Mouse (Mus musculus) kidney, adult 2 months (tissue): ENCODE data around the gene Sft2d2. TPM values are rescaled to one million over a fixed set of nuclear protein-coding genes. Genes with fewer than 3 reads are reported as not detected.

Experiments
- DNase-seq: peaks from one replicate; pipeline ENCODE4 v3.0.0; 2021
- H3K27ac ChIP-seq: fragments of 200-500 bp; 2 replicates; pipeline ENCODE4 v1.5.1; 2012; ENCODE audit warnings: low read depth, low read length, control low read depth, inconsistent platforms; ENCODE audit not compliant: insufficient read depth
- H3K27me3 ChIP-seq: fragments of 200-500 bp; replicated peaks from 2 replicates; pipeline ENCODE4 v1.6.1; 2012; ENCODE audit warnings: mild to moderate bottlenecking, moderate library complexity, low read length, inconsistent platforms; ENCODE audit not compliant: control insufficient read depth, insufficient read depth
- H3K36me3 ChIP-seq: fragments of 200-500 bp; 2 replicates; pipeline ENCODE4 v1.6.1; 2012; ENCODE audit warnings: mild to moderate bottlenecking, moderate library complexity, low read length, inconsistent platforms; ENCODE audit not compliant: control insufficient read depth, insufficient read depth
- H3K4me1 ChIP-seq: fragments of 200-500 bp; 2 replicates; pipeline ENCODE4 v1.6.1; 2011; ENCODE audit warnings: low read length; ENCODE audit not compliant: control insufficient read depth, insufficient read depth
- H3K4me3 ChIP-seq: fragments of 200-500 bp; 2 replicates; pipeline ENCODE4 v1.5.1; 2011; ENCODE audit warnings: mild to moderate bottlenecking, low read depth, low read length, control low read depth; ENCODE audit not compliant: insufficient read depth
- CTCF ChIP-seq: fragments of 200-500 bp; conservative IDR thresholded peaks from 2 replicates; pipeline ENCODE4 v1.5.1; 2011; ENCODE audit warnings: low read depth, mild to moderate bottlenecking, control low read depth, low read length, moderate library complexity, mixed read lengths; ENCODE audit not compliant: insufficient read depth, insufficient read length
- POLR2A ChIP-seq: fragments of 200-500 bp; IDR thresholded peaks from one replicate; pipeline ENCODE4 v1.6.1; 2011; ENCODE audit warnings: low read depth, low read length, control low read depth
- WGBS: fragments of 180-500 bp; shearing (Covaris S2); methylation state at CpG from one replicate; pipeline ENCODE4 v1.1.7; 2018; 5-methylcytosine and 5-hydroxymethylcytosine counted together
- polyA plus RNA-seq: library from polyadenylated mRNA; depleted of rRNA; stranded (reverse); fragments of >200 nt; gene quantifications from 2 replicates; pipeline ENCODE4 v1.2.3, GENCODE M21; 2012

Sft2d2 gene
- polyA plus RNA-seq, 1 experiment = 52.7 TPM

DNA sequence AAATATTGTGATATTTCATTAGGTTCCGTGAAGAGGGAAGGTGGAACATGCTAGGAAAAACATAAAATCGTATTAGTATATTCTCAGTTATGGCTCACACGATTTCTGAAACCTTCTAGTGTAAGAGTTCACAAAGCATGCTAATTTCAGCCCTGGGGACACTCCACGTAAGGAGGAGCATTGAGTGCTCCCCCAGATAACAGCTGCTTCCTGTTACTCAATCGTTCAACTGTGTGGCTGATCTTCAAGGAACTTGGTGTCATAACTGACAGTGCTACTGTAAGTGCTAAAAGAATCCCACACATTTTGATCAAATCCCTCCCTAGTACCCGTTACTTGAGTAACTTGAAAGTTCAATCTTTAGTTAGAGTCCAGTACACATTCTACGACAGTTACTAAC is 21.6 kb upstream of the Sft2d2 start:
- peaks cover 8% of the 10 kb centered on the region; the same call in 1 of the 2 replicates for H3K36me3 ChIP-seq
- WGBS = 74% methylated on average over 7 of the region's 7 CpGs
- TF ChIP-seq CTCF (no peak), POLR2A (no peak)

GRCm38 (mm10) chr1:165205591-165205990 is 11.4 kb upstream of the Sft2d2 start:
- Histone ChIP-seq H3K4me1 (0 out of 2 replicates have a peak, but pooled peaks cover under 1% of the 10 kb centered on the region), H3K27ac (no peak overlapping the region), H3K4me3 (no peak overlapping the region), H3K27me3 (no peaks in the 10 kb centered on the region), H3K36me3 (no peaks in the 10 kb centered on the region)
- 25% methylated on average over 2 of the region's 2 CpGs for WGBS
- TF ChIP-seq CTCF (no peak), POLR2A (no peak)
- no peak for DNase-seq

More for the DNA sequence above, 21.6 kb upstream of the Sft2d2 start:
- Histone ChIP-seq H3K4me3 (no peak overlapping the region), H3K27ac (no peak overlapping the region), H3K4me1 (no peaks in the 10 kb centered on the region), H3K27me3 (no peaks in the 10 kb centered on the region)
- no peak for DNase-seq

DNA sequence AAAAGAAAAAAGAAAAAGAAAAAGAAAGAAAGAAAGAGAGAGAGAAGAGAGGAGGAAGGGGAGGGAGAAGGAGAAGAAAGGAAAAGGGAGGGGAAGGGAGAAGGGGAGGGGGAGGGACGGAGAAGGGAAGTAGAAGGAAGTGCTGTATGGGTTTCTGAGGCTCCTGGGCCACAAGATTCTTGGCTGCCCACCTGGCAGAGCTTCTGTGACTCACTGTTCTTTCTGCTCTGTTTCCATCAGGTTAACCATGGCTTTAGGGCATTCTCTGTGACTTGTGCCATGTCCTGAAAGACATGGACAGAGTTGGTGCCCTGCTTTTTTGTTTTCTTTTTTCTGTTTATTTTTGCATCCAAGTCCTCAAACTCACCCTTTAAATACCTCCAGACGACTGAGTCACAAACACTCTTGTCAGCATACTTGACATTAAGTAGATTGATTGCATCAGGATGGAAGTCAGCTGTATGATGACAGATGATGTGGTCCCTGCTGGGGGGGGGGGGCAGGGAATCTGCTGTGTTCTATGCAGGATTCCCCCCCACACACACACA is 9.3 kb upstream of the Sft2d2 start:
- Histone ChIP-seq H3K27ac (no peak overlapping the region), H3K4me3 (no peak overlapping the region), H3K4me1 (peaks cover 5% of the 10 kb centered on the region; the same call in 1 of the 2 replicates), H3K36me3 (no peaks in the 10 kb centered on the region), H3K27me3 (no peaks in the 10 kb centered on the region)
- 25% methylated on average over 2 of the region's 2 CpGs for WGBS
- TF ChIP-seq POLR2A (no peak), CTCF (no peak)
- DNase-seq = peak; percentile 44

DNA sequence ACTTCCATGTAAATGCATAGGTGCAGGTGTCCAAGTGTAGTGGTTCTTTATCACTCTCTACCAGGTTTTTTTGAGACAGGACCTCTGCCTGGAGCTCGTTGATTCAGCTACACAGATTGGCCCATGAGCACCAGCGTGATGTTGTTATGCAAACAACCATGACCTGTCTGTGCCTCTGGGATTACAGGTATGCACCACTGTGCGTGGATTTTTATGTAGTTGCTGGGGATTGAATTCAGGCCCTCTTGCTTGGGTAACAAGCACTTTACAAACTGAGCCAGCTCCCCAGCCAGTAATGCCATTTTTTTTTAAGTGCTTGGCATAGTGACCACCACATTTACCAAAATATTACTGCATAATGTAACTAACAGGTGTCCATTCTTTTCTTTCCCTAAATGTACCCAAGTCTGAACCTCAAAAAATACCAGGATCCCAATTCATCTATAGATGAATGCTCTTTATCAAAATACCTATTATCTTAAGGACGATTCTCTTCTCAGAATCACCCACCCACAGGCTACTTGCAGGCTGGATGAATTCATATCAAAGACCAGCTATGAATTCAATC is 7.3 kb upstream of the Sft2d2 start:
- H3K27ac ChIP-seq = no peak overlapping the region
- no peak overlapping the region for H3K4me3 ChIP-seq
- 85% methylated on average over 4 of the region's 4 CpGs for WGBS
- no peak for DNase-seq
- H3K27me3 ChIP-seq = no peaks in the 10 kb centered on the region
- peaks cover 5% of the 10 kb centered on the region; the same call in 1 of the 2 replicates for H3K4me1 ChIP-seq
- no peaks in the 10 kb centered on the region for H3K36me3 ChIP-seq
- TF ChIP-seq POLR2A (no peak), CTCF (no peak)

DNA sequence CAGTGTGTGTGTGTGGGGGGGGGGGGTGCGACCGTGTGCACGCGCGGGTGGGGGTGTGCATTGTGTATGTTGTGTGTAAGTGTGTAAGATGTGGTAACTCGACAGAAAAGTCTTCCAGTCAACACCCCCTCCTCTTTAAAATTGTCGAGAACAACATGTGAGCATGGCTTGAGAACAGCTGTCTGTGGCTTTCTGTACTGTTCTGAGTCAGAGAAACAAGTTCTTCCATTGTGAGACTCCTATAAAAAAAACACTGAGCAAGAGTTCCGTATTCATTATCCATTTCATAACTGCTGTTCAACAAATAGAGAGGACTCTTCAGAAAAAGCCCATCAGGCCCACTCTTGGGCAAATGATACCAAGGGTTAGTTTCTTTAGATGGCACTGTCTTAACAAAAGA is 6.5 kb upstream of the Sft2d2 start:
- no peak overlapping the region for H3K27ac ChIP-seq
- WGBS = 86% methylated on average over 8 of the region's 8 CpGs
- H3K27me3 ChIP-seq = no peaks in the 10 kb centered on the region
- no peaks in the 10 kb centered on the region for H3K36me3 ChIP-seq
- TF ChIP-seq POLR2A = no peak
- no peak for TF ChIP-seq CTCF
- peaks cover 5% of the 10 kb centered on the region; the same call in 1 of the 2 replicates for H3K4me1 ChIP-seq
- no peak for DNase-seq
- no peak overlapping the region for H3K4me3 ChIP-seq

DNA sequence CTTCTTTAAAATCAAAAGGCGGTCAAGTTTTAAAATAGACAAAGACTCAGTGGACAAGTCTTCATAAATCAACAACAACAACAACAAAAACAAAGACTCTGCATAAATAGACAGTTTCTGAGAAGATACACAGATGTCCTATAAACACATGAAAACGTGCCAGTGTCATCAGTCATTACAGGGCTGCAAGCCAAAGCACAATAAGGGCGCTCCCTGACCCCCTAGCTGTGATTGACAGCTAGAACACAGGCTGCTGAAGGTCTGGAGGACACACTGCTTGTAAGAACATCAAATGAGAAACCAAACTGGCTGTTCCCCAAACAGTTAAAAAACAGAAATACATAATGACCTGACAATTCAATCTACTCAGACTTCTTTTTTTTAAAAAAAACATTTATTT is 5.4 kb upstream of the Sft2d2 start:
- TF ChIP-seq POLR2A (no peak), CTCF (no peak)
- peak; percentile 64 for DNase-seq

DNA sequence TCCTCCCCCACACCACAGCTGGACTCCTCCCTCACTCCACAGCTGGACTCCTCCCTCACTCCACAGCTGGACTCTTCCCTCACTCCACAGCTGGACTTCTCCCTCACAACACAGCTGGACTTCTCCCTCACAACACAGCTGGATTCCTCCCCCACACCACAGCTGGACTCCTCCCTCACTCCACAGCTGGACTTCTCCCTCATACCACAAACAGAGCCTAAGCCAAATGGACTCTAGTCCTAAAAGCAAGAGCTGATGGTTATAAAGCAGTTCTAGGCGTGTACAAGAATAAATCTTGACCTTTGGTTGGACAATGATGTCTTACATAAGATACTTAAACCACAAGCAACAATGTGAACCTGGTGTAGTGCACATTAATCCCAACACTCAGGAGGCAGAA is 4.7 kb upstream of the Sft2d2 start:
- Histone ChIP-seq H3K4me3 (no peak overlapping the region), H3K36me3 (no peaks in the 10 kb centered on the region), H3K4me1 (peaks cover 15% of the 10 kb centered on the region), H3K27me3 (no peaks in the 10 kb centered on the region), H3K27ac (peak overlapping the region; percentile 83; the same call in 1 of the 2 replicates)
- TF ChIP-seq POLR2A (no peak), CTCF (no peak)
- 44% methylated on average over 1 of the region's 1 CpGs for WGBS
- DNase-seq = peak; percentile 67

More for the DNA sequence above, 5.4 kb upstream of the Sft2d2 start:
- Histone ChIP-seq H3K27ac (no peak overlapping the region), H3K4me3 (no peak overlapping the region), H3K4me1 (peaks cover 13% of the 10 kb centered on the region), H3K36me3 (no peaks in the 10 kb centered on the region), H3K27me3 (no peaks in the 10 kb centered on the region)
- 56% methylated on average over 3 of the region's 3 CpGs for WGBS

DNA sequence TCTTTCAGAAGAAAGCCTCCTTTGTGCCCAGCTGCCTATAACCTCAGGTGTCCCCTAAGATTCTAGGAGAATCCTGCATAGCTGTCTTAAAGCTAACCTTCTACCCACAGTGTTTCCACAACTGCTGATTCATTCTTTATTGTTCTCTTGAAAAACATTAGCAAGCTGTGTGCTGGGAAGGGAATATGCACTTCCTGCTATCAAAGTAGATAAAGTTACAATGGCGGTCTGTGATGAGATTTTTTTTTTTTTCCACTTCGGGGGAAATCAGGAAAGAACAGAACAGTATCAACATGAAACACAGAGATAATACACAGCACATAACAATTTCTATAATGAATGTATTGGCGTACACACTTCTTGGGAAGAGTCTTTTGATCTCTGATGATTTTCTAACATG is 3.6 kb upstream of the Sft2d2 start:
- TF ChIP-seq CTCF = no peak
- TF ChIP-seq POLR2A = no peak
- H3K36me3 ChIP-seq = no peaks in the 10 kb centered on the region
- H3K27me3 ChIP-seq = no peaks in the 10 kb centered on the region
- 46% methylated on average over 3 of the region's 3 CpGs for WGBS
- no peak overlapping the region for H3K4me3 ChIP-seq
- H3K27ac ChIP-seq = no peak overlapping the region
- no peak for DNase-seq
- H3K4me1 ChIP-seq = peaks cover 17% of the 10 kb centered on the region
